Mouse (Mus musculus) brown adipose tissue, adult 24 weeks (tissue): Measurements from ENCODE around the gene Plg. TPM values are rescaled to one million over a fixed set of nuclear protein-coding genes. Genes with fewer than 3 reads are reported as not detected.

ENCODE experiments used
- H3K27ac ChIP-seq: fragments of 200-500 bp; replicated peaks from 2 replicates; pipeline ENCODE4 v1.5.1; 2012; ENCODE audit warnings: low read depth, mild to moderate bottlenecking, low read length
- H3K4me1 ChIP-seq: fragments of 200-500 bp; 2 replicates; pipeline ENCODE4 v1.6.1; 2012; ENCODE audit warnings: low read length, mixed read lengths; ENCODE audit not compliant: control insufficient read depth, insufficient read depth, insufficient read length
- H3K4me3 ChIP-seq: fragments of 200-500 bp; 2 replicates; pipeline ENCODE4 v1.5.1; 2012; ENCODE audit warnings: low read depth, mild to moderate bottlenecking, low read length, moderate library complexity; ENCODE audit not compliant: insufficient read depth
- polyA plus RNA-seq: library from polyadenylated mRNA; stranded (reverse); fragments of >200 nt; gene quantifications from 2 replicates; pipeline ENCODE4 v1.2.4, GENCODE M21; 2012; ENCODE audit not compliant: missing spikeins, insufficient read depth, insufficient read length

The Plg gene
- 1.1 TPM in 1 of 2 replicates, not detected in the other for polyA plus RNA-seq

GRCm38 (mm10) chr17:12377981-12378705 lies at the start of gene Plg:
Gene Plg (plus strand): TSS chr17:12378608.
- Histone ChIP-seq H3K4me1 (no peaks in the 10 kb centered on the region), H3K27ac (no peak within 1 kb of the TSS), H3K4me3 (no peak within 1 kb of the TSS)

DNA sequence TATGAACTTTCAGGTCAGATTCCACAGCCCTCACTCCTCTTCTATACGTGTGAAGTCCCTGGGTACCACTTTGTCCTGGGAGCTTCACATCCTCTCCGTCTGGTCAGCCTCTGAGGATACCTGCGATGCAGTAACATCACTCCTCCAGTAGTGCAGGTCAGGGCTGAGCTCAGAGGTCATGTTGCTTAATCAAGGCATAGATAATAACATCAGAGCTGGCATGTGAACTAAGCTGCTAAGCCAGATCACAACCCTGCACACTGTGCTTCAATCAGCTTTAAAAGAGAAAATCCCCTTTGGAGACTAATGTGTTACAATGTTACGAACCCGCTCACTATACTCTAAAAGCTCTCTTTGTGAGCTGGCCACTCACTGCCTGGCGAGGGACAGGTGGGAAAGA lies 43.3 kb upstream of the Plg start:
- H3K27ac ChIP-seq: no peak overlapping the region
- no peak overlapping the region for H3K4me3 ChIP-seq
- H3K4me1 ChIP-seq: no peaks in the 10 kb centered on the region

DNA sequence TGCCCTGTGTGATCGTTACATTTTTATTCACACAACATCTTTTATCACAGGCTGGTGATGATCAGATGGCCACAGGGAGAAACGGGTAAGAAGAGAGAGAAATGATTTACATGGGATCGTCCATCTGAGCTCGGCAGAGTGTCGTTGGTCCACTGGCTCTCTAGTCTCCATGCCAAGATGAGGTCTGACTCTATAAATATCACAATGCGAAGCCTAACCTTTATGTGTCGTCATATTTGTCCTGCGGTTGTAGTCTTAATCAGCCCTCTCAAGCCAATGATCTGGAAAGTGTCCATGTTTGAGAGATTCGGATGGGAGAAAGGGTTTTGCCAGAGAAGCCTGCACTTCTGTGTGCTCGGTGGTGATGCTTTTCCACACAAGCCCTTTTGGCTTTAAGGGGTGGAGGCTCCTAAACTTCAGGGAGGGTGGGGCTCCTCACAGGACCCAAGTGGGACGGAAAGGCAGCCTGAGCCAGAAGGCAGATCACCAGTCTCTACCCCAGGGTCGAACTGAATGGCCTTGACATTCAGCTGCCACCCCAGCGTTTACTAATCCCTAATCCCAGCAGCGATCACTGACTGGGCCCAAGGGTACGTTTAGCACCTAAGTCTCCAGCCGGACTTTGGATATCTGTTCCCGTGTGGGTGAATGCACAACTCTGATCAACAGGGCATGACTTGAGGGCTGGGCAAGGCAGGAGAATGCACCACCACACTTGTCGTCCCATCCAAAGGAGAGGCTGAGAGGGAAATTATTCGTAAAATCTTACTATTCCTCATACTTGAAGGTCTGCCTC lies 42.1 kb upstream of the Plg start:
- no peak overlapping the region for H3K4me3 ChIP-seq
- H3K27ac ChIP-seq: no peak overlapping the region
- H3K4me1 ChIP-seq: no peaks in the 10 kb centered on the region

GRCm38 (mm10) chr17:12337156-12337555 lies 41.3 kb upstream of the Plg start:
- no peak overlapping the region for H3K27ac ChIP-seq
- H3K4me1 ChIP-seq: no peaks in the 10 kb centered on the region
- no peak overlapping the region for H3K4me3 ChIP-seq

DNA sequence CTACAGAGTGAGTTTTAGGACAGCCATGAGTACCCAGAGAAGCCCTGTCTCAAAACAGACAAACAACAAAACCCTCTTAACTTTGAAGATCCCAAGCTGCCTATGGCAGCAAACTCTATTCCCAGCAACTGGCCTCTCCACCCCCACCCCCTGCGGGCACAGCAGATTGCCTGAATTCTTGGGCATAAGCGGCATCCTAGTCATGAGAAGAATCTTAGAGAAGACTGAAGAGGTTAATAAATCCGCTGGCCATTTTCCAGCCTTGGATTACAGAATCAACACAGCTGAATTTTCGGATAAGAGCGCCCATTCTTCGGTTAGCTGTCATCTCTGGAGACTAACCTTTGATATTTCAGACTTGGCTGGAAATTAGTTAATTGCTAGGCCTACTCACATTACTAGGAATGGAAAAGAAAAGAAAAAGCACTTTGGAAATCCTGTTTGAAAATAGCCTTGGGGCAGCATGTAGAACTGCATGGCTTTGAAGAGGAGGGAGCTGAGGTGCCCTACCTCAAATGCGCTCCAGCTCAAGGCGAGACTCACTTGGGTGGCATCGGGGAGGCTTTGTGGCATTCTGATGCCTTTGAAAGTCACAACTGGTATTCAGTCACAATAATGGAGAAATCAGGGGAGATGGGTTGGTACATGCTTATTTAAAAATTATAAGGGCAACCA lies 34.6 kb upstream of the Plg start:
- Histone ChIP-seq H3K4me3 (no peak overlapping the region), H3K4me1 (no peaks in the 10 kb centered on the region), H3K27ac (no peak overlapping the region)

DNA sequence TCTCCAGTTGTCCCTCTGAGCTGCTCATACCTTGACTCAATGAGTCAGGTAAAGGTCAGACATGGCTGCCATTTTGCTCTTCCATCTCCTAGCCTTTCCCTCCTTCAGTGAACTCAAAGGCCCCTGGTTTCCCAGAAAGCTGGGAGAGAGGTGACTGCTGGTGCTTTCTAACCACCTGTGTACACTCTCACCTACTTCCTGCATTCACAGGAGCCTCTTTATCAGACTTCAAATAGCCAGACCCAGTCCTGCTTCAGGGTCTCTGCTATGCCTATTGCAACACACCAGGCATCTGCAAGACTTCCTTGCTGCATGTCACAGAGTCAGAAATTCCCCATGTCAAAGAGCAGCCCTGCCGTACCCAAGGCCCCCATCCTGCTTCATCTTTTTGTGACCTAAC lies 30.9 kb upstream of the Plg start:
- Histone ChIP-seq H3K4me1 (no peaks in the 10 kb centered on the region), H3K27ac (no peak overlapping the region), H3K4me3 (no peak overlapping the region)

GRCm38 (mm10) chr17:12351564-12351963 lies 26.8 kb upstream of the Plg start:
- Histone ChIP-seq H3K4me3 (no peak overlapping the region), H3K27ac (no peak overlapping the region), H3K4me1 (no peaks in the 10 kb centered on the region)

DNA sequence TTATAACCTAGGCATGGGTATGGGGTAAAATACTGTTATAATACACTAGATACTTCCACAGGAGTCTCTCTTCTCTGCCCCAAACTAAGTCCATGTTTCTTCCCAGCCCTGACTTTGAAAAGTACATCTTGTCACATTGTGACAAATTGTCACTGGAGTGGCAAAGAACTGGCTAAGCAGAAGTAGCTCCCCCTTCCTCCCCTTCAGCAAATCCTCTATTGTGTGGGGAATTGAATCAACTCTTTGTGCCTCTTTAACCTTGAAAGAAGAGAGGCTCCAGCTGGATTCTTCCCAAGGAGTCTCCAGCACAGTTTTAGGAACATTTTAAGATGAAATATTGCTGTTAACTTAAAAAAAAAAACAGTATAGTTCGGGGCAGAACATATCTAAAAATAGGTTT lies 25.6 kb upstream of the Plg start:
- no peak overlapping the region for H3K4me3 ChIP-seq
- no peaks in the 10 kb centered on the region for H3K4me1 ChIP-seq
- H3K27ac ChIP-seq: no peak overlapping the region

- no peak overlapping the region for H3K4me3 ChIP-seq
These were observed 18.5 kb upstream of the Plg start for GRCm38 (mm10) chr17:12359876-12360275.

DNA sequence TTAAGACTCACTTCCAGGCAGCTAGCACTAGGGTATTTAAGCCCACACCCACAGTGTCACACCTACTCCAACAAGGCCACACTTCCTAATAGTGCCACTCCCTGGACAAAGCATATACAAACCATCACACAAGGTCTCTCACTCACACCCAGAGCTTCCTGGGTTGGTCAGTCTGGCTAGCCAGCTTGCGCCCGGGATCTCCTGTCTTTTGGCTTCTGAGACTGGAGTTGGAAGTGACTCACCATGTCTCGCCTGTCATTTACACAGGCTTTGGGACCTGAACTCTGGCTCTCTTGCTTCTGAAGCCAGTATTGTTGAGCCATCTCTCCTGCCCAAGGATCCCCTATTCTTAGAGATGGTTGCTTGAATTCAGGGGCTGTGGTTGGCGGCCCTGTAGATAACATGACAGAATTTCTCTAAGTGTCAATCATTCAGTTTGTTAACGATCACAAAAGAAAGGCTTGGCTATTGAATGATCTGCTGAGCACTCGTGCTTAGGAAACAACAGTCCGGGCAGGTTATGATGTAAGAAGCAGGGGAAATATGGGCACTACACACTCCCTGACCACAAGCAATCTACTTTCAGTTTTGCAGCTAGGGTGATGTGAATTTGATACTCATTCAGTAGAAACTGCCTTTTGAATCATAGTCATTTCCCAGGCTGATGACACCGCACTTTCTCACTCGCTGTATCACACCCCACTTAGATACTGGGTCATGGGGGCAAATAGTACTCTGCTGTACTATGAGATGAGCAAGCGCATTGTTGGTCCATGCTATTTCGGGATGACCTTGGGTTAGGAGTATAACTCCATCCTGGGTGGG lies 14.6 kb upstream of the Plg start:
- no peaks in the 10 kb centered on the region for H3K4me1 ChIP-seq
- H3K4me3 ChIP-seq: no peak overlapping the region
- no peak overlapping the region for H3K27ac ChIP-seq

More at GRCm38 (mm10) chr17:12359876-12360275, 18.5 kb upstream of the Plg start:
- H3K27ac ChIP-seq: no peak overlapping the region
- H3K4me1 ChIP-seq: no peaks in the 10 kb centered on the region

- Histone ChIP-seq H3K4me3 (no peak overlapping the region), H3K4me1 (no peaks in the 10 kb centered on the region), H3K27ac (no peak overlapping the region)
These were observed 14.0 kb upstream of the Plg start for GRCm38 (mm10) chr17:12364426-12364735.

GRCm38 (mm10) chr17:12367373-12367930 lies 11.0 kb upstream of the Plg start:
- Histone ChIP-seq H3K27ac (no peak overlapping the region), H3K4me1 (no peaks in the 10 kb centered on the region), H3K4me3 (no peak overlapping the region)

DNA sequence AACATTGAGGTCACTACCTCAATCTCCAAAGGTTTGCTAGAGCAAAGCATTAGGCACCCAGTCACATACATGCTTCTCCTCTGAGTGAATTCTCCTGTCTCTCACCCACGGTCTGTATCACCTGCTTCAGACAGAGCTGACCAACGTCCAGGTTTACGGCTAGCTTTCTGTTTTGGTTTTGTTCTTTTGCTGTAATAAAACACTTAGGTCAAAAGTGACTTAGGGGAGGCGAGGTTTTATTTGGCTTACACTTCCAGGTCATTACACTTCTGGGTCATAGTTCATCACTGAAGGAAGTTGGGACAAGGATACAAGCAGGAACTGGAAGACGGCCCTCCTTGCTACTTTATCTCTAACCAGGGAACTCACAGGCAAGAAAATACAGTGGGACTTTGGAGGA lies 9.0 kb upstream of the Plg start:
- Histone ChIP-seq H3K27ac (no peak overlapping the region), H3K4me1 (no peaks in the 10 kb centered on the region), H3K4me3 (no peak overlapping the region)

GRCm38 (mm10) chr17:12370289-12370688 lies 8.1 kb upstream of the Plg start:
- Histone ChIP-seq H3K4me1 (no peaks in the 10 kb centered on the region), H3K27ac (no peak overlapping the region), H3K4me3 (no peak overlapping the region)
